In genomic region chr17:30881001-30881400, GRCm38 (mm10) we compare ENCODE assay signal across 23 mouse cellular contexts. TPM values are rescaled to one million over a fixed set of nuclear protein-coding genes. Genes with fewer than 3 reads are reported as not detected.
A peak's percentile ranks its signal among the peaks of the same experiment; 100 is the strongest.
DNase-seq lines count a peak whose midpoint lies in the region; TF ChIP-seq lines count a peak whose summit lies in the region.
"Had no signal": no experiment of that assay in that cellular context is flagged by ENCODE, and none has a peak within 500 bp of the region (broad histone marks: within the 10 kb centered on the region; RNA-seq: fewer than 3 reads in every experiment).

No protein-coding gene starts in this region.

- intact Hi-C loops in gastrocnemius, postnatal 14 days (cut with DNase I; ENCODE audit: low total_unique reads) = loop anchor here (10.0 kb wide), 1 partner anchor 506 kb away; no protein-coding TSS in a partner anchor

- H3K27me3 ChIP-seq in E14TG2a.4 (ENCODE audit: insufficient read depth, low read length) = no peaks in the 10 kb centered on the region

- H3K4me1 ChIP-seq in E14TG2a.4 (replicated peaks; ENCODE audit: low read depth, low read length) = peaks cover 78% of the 10 kb centered on the region
- H3K4me1 ChIP-seq: embryonic facial prominence, embryonic 15.5 days had no signal

- no peak for TF ChIP-seq CTCF in E14TG2a.4 (conservative IDR thresholded peaks at IDR 0.05; ENCODE audit: low read length)
- no peak for TF ChIP-seq CTCF in layer of hippocampus, adult 2 months (conservative IDR thresholded peaks at IDR 0.05)

- H3K27ac ChIP-seq in layer of hippocampus, adult 2 months = no peak overlapping the region
- H3K27ac ChIP-seq: embryonic facial prominence, embryonic 13.5 days; embryonic facial prominence, embryonic 15.5 days; forebrain, embryonic 10.5 days; forebrain, embryonic 12.5 days had no signal

- DNase-seq in ES-CJ7 (ENCODE audit: low read depth, low spot score) = peak; percentile 78
- DNase-seq in R1 (ENCODE audit: low read depth, low spot score) = peak; percentile 48
- DNase-seq in kidney, adult 8-10 months = no peak
- no peak for DNase-seq in gastrocnemius, postnatal 14 days
- DNase-seq in layer of hippocampus, adult 2 months (ENCODE audit: low spot score in 2 of 2) = no peak
- DNase-seq: adrenal gland, adult 8-10 months; adrenal gland, postnatal 14 days; adrenal gland, postnatal 36 days; B cell, adult 2 months; cerebellum, adult 11-12 months; cerebellum, adult 2 months; cerebellum, adult 9-10 months; cerebellum, postnatal 14 days; cerebellum, postnatal 36 days; embryo, embryonic 11 days had no signal

- H3K4me3 ChIP-seq in E14TG2a.4 (replicated peaks; ENCODE audit: low read length) = peak overlapping the region; percentile 73
- no peak overlapping the region for H3K4me3 ChIP-seq in layer of hippocampus, adult 2 months
- H3K4me3 ChIP-seq: embryonic facial prominence, embryonic 13.5 days; embryonic facial prominence, embryonic 15.5 days; erythroblast, embryonic 14.5 days; forebrain, embryonic 10.5 days; forebrain, embryonic 12.5 days had no signal

- H3K9me3 ChIP-seq in E14TG2a.4 (ENCODE audit: low read length) = no peaks in the 10 kb centered on the region
- H3K9me3 ChIP-seq: embryonic facial prominence, embryonic 15.5 days; forebrain, embryonic 12.5 days had no signal

- H3K36me3 ChIP-seq in E14TG2a.4 (ENCODE audit: insufficient read depth, low read length) = peaks cover 19% of the 10 kb centered on the region
- H3K36me3 ChIP-seq: embryonic facial prominence, embryonic 13.5 days; embryonic facial prominence, embryonic 15.5 days; forebrain, embryonic 10.5 days; forebrain, embryonic 12.5 days; G1E had no signal

RNA-seq across cellular contexts. Expression of gene Glp1r, which starts 20.6 kb away (rescaled TPM):
- not detected for total RNA-seq in gastrocnemius, postnatal 14 days (2021)
- total RNA-seq in layer of hippocampus, adult 2 months (2021) = 1 to 10 TPM; 2.3 to 3.4 TPM
- total RNA-seq: common myeloid progenitor, adult 5-6 weeks had no signal

Comparison
In these comparisons a context has a peak if more than half of its experiments do, and no peak if none do; other contexts are left out.
1. DNase-seq: peak in ES-CJ7 (single experiment) and R1 (single experiment); none in kidney, adult 8-10 months (0 of 2), gastrocnemius, postnatal 14 days (single experiment) and layer of hippocampus, adult 2 months (0 of 2).